Mouse (Mus musculus): ENCODE results near the gene Gtf2a1l.

GRCm38 (mm10) chr17:88696656-88697333 lies 28.3 kb downstream of the Gtf2a1l start:
- TF ChIP-seq POLR2A (IDR thresholded peaks at IDR 0.05; ENCODE audit: insufficient read depth, low read depth, low read length) (no peak), CTCF (IDR thresholded peaks at IDR 0.05) (no peak), EP300 (IDR thresholded peaks at IDR 0.05; ENCODE audit: insufficient read depth, low read depth, low read length) (no peak)

Data from heart, adult 2 months (tissue).